Mouse (Mus musculus): ENCODE measurements around the gene Olfr1355. TPM values are rescaled to one million over a fixed set of nuclear protein-coding genes. Genes with fewer than 3 reads are reported as not detected.
"Not testable (repeated sequence)": the region's sequence is repeated elsewhere in the genome, so short reads cannot be mapped to it uniquely, and the experiment has no call there.

The Olfr1355 gene
- not detected in 2 replicates for polyA plus RNA-seq (2012; rRNA removed)

- DNase-seq (ENCODE audit: extremely low spot score in 1 of 2, low spot score in 1 of 2) = no peak
Measured at GRCm38 (mm10) chr10:78875240-78875639, at the start of gene Olfr1355. Olfr1355 (plus strand) TSS chr10:78875540.

GRCm38 (mm10) chr10:78840456-78840855 lies 34.9 kb upstream of the Olfr1355 start:
- not testable (repeated sequence) for DNase-seq (ENCODE audit: extremely low spot score in 1 of 2, low spot score in 1 of 2)

GRCm38 (mm10) chr10:78852066-78852465 lies 23.3 kb upstream of the Olfr1355 start, which contains the start of gene Olfr1356:
Olfr1356 (minus strand) TSS chr10:78852166.
- no peak for DNase-seq (ENCODE audit: extremely low spot score in 1 of 2, low spot score in 1 of 2)

- not testable (repeated sequence) for DNase-seq (ENCODE audit: extremely low spot score in 1 of 2, low spot score in 1 of 2)
Measured at GRCm38 (mm10) chr10:78912871-78913270, 37.5 kb downstream of the Olfr1355 start, which contains the start of gene Olfr1354. Olfr1354 (plus strand) TSS chr10:78913171.

Other genes with a start within 250 kb of the Olfr1355 start
- not detected in 2 replicates for gene Casp14, start 157.2 kb upstream of the Olfr1355 start, polyA plus RNA-seq (2012; rRNA removed)
- 0.15 and 0.18 TPM in 2 replicates for gene Ccdc105, start 122.5 kb upstream of the Olfr1355 start, polyA plus RNA-seq (2012; rRNA removed)
- 8.9 and 10.4 TPM in 2 replicates for gene Slc1a6, start 95.0 kb upstream of the Olfr1355 start, polyA plus RNA-seq (2012; rRNA removed)
- gene Olfr1356, start 23.4 kb upstream of the Olfr1355 start, polyA plus RNA-seq (2012; rRNA removed) = not detected in 2 replicates
- gene Olfr1354, start 37.6 kb downstream of the Olfr1355 start, polyA plus RNA-seq (2012; rRNA removed) = 0.02 TPM in 1 of 2 replicates, not detected in the other
- not detected in 2 replicates for gene Olfr8, start 75.1 kb downstream of the Olfr1355 start, polyA plus RNA-seq (2012; rRNA removed)
- 0.06 TPM in 1 of 2 replicates, not detected in the other for gene Olfr1353, start 87.8 kb downstream of the Olfr1355 start, polyA plus RNA-seq (2012; rRNA removed)
- 0.02 TPM in 1 of 2 replicates, not detected in the other for gene Olfr1352, start 105.5 kb downstream of the Olfr1355 start, polyA plus RNA-seq (2012; rRNA removed)
- gene Olfr1351, start 136.9 kb downstream of the Olfr1355 start, polyA plus RNA-seq (2012; rRNA removed) = not detected in 2 replicates
- gene Olfr57, start 153.2 kb downstream of the Olfr1355 start, polyA plus RNA-seq (2012; rRNA removed) = not detected in 2 replicates
- gene 2610008E11Rik, start 222.1 kb downstream of the Olfr1355 start, polyA plus RNA-seq (2012; rRNA removed) = 25.0 and 25.4 TPM in 2 replicates

Data from frontal cortex, adult 2 months (tissue).